Mouse (Mus musculus) liver, embryonic 14 days (tissue): ENCODE measurements around the gene Crtac1. TPM values are rescaled to one million over a fixed set of nuclear protein-coding genes. Genes with fewer than 3 reads are reported as not detected.

Experiments
- polyA plus RNA-seq: library from polyadenylated mRNA; depleted of rRNA; stranded (reverse); fragments of >200 nt; gene quantifications from 2 replicates; pipeline ENCODE4 v1.2.3, GENCODE M21; 2012; rRNA removed

The Crtac1 gene
- polyA plus RNA-seq, result 0.02 and 0.06 TPM in 2 replicates

DNA sequence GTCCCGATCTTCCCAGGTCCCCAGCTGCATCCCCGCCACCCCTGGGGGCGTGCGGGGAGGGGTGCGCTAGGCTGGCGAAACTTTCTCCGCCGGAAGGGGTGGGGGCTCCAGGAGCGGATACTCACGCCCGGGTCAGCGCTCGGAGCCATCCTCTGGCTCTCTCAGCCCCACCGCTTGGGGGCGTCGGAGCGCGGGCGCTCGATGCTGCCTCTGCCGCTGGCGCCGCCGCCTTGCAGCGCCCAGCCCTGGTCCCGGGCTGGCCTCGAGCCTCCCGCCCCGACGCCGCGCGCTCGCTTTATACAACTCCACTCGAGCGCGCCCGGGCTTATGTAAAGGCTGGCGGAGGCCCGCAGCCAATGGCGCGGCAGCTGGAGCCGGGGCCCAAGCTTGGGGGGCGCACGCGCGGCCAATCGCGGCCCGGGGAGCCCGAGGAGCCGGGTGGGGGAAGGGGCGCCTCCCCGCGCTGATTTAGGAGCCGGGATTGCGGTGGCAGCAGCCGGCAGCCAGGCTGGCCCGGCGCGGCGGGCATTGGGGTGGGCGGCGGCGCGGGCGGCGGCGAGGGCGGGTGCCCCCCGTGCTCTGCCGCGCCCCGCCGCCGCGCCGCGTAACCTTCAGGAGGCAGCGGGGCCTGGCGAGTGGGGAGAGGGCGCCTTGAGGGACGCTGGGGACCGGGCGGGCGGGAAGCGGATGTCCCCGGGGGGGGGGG lies at the start of gene Crtac1:
Gene Crtac1, minus strand, starts transcription at position 299 of the 706 bp plus-strand sequence.

DNA sequence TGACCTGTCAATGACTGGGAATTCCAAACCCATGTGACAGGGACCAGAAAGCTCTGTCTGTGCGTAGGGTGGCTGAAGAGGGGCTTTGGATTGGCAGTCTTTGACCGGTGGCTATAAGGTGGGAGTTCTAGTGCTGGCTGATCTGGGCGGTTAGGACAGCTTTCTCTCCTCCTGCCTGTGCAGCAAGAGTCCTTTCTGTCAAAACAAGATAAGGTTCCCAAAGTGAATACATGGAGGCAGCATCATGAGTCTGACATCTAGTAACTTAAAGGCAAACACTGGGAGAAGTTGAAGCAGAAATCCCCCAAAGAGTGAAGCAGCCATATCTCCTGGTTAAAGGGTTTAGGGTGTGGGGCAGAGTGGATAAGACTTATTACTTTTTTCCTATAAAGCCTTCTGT lies 184.1 kb downstream of the Crtac1 start, which contains the start of gene Golga7b:
Gene Golga7b, plus strand, starts transcription at position 56 of the 400 bp plus-strand sequence.

Other genes starting within 250 kb of the Crtac1 start
- 0.02 and 0.06 TPM in 2 replicates for gene Sfrp5, start 229.5 kb downstream of the Crtac1 start, polyA plus RNA-seq
- gene Golga7b, start 184.2 kb downstream of the Crtac1 start, polyA plus RNA-seq, result not detected in 2 replicates
- 8.2 and 8.3 TPM in 2 replicates for gene R3hcc1l, start 87.0 kb upstream of the Crtac1 start, polyA plus RNA-seq
- gene Loxl4, start 181.0 kb upstream of the Crtac1 start, polyA plus RNA-seq, result 0.03 TPM in 2 replicates